Mouse (Mus musculus): Measurements from ENCODE around the gene Fam171a1. TPM values are rescaled to one million over a fixed set of nuclear protein-coding genes. Genes with fewer than 3 reads are reported as not detected.

The Fam171a1 gene
- polyA plus RNA-seq, 1 experiment from 2014 or later: 27.4 TPM

DNA sequence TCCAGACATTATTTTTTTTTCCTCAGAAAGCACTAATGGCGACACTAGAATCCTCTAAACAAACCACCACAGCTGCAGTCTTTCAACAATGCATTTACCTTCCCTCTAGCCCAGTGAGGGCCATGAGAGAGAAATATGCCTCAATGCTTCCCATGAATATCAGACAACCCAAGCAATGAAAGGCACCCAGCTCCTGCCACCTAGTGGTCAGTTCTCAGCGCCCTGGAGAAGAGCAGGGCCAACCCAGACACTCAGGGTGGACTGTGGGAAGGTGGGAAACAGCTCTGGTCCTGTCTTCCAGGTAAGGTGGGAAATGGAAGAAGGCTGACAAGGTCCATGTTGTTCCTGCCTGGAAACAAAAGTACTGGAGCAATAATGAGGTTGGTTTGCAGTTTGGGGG lies 115.0 kb downstream of the Fam171a1 start:
- Histone ChIP-seq H3K4me2 (no peak overlapping the region), H3K9ac (ENCODE audit: low read depth, low read length) (no peak overlapping the region), H3K27ac (ENCODE audit: low read depth, low read length) (no peak overlapping the region), H3K27me3 (ENCODE audit: control insufficient read depth, insufficient read depth, low read length) (no peaks in the 10 kb centered on the region), H3K4me1 (ENCODE audit: control insufficient read depth, insufficient read depth, low read length) (no peaks in the 10 kb centered on the region), H3K4me3 (ENCODE audit: low read depth, low read length) (no peak overlapping the region), H3K9me3 (replicated peaks; ENCODE audit: control insufficient read depth, low read length) (no peaks in the 10 kb centered on the region), H3K36me3 (ENCODE audit: control insufficient read depth, insufficient read depth, low read length) (peaks cover 11% of the 10 kb centered on the region; the same call in 1 of the 2 replicates)
- WGBS (ENCODE audit: insufficient replicate concordance): 11% methylated on average over 2 of the region's 2 CpGs
- no peak for ATAC-seq (replicated peaks; ENCODE audit: insufficient number of reproducible peaks, low FRiP score, low TSS enrichment)

DNA sequence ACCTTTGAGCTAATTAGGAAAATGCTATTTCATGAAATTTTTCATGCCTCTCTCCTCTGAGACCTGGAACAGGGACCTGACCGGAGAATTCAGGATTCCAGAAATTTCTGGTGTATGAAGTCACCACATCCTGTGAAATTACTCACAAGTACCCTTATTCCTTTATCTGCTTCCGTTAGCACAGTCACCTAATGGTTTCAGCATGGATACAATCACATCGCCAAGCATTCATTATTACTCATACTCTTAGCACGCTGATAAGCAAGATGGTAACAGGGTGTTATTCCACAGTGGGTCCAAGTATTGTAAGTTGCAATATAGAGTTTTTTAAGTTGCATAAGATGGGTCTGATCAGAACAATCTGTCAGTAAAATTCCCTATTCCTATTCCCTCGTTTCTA lies 125.2 kb downstream of the Fam171a1 start:
- WGBS (ENCODE audit: insufficient replicate concordance): 45% methylated on average over 5 of the region's 5 CpGs
- ATAC-seq (replicated peaks; ENCODE audit: insufficient number of reproducible peaks, low FRiP score, low TSS enrichment): no peak
- Histone ChIP-seq H3K27ac (ENCODE audit: low read depth, low read length) (no peak overlapping the region), H3K27me3 (ENCODE audit: control insufficient read depth, insufficient read depth, low read length) (no peaks in the 10 kb centered on the region), H3K36me3 (ENCODE audit: control insufficient read depth, insufficient read depth, low read length) (no peaks in the 10 kb centered on the region), H3K9me3 (replicated peaks; ENCODE audit: control insufficient read depth, low read length) (no peaks in the 10 kb centered on the region), H3K4me3 (ENCODE audit: low read depth, low read length) (no peak overlapping the region), H3K4me2 (no peak overlapping the region), H3K9ac (ENCODE audit: low read depth, low read length) (no peak overlapping the region), H3K4me1 (ENCODE audit: control insufficient read depth, insufficient read depth, low read length) (no peaks in the 10 kb centered on the region)

DNA sequence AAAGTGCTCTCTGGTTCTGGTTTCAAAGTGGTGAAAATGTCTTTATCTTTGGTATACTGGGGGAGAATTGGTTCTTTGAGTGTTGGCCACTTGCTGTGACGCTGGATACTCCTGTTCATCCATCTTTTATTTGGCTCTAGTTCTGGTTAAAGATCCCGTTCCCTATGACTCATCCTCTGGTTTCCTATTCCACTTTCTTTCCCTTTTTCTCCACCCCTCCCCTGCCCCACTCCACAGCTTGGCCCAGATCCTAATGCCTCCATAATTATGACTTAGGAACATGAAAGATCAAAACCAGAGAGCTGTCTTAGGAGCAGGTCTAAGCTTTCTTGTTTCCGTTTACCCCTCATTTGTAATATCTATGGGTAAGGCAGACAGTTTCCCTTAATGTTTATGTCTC lies 130.2 kb downstream of the Fam171a1 start:
- Histone ChIP-seq H3K36me3 (ENCODE audit: control insufficient read depth, insufficient read depth, low read length) (no peaks in the 10 kb centered on the region), H3K27me3 (ENCODE audit: control insufficient read depth, insufficient read depth, low read length) (no peaks in the 10 kb centered on the region), H3K9me3 (replicated peaks; ENCODE audit: control insufficient read depth, low read length) (no peaks in the 10 kb centered on the region), H3K4me3 (ENCODE audit: low read depth, low read length) (no peak overlapping the region), H3K4me1 (ENCODE audit: control insufficient read depth, insufficient read depth, low read length) (no peaks in the 10 kb centered on the region), H3K27ac (ENCODE audit: low read depth, low read length) (no peak overlapping the region), H3K4me2 (no peak overlapping the region), H3K9ac (ENCODE audit: low read depth, low read length) (no peak overlapping the region)
- WGBS (ENCODE audit: insufficient replicate concordance): 66% methylated on average over 3 of the region's 3 CpGs
- no peak for ATAC-seq (replicated peaks; ENCODE audit: insufficient number of reproducible peaks, low FRiP score, low TSS enrichment)

DNA sequence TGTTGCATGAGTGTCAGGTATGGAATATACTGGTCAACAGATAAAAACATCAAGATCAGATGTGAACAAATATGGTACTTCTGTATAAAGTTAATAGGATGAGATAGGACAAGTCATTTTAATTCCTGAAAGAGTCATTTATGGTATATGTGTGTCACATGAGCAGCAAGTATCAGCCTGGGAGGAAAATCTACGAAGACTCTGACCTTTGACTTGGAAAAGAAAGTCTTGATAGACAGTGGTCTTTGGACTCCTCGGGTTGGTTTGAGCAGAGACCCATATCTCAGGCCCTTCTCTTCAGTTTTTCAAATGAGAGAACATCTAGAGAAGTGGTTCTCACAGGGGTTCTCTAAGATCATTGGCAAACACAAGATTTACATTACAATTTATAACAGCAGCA lies 137.3 kb downstream of the Fam171a1 start:
- no peaks in the 10 kb centered on the region for H3K9me3 ChIP-seq (replicated peaks; ENCODE audit: control insufficient read depth, low read length)
- H3K27me3 ChIP-seq (ENCODE audit: control insufficient read depth, insufficient read depth, low read length): no peaks in the 10 kb centered on the region
- H3K27ac ChIP-seq (ENCODE audit: low read depth, low read length): no peak overlapping the region
- WGBS (ENCODE audit: insufficient replicate concordance): 76% methylated on average over 2 of the region's 2 CpGs
- no peaks in the 10 kb centered on the region for H3K36me3 ChIP-seq (ENCODE audit: control insufficient read depth, insufficient read depth, low read length)
- ATAC-seq (replicated peaks; ENCODE audit: insufficient number of reproducible peaks, low FRiP score, low TSS enrichment): no peak
- H3K9ac ChIP-seq (ENCODE audit: low read depth, low read length): no peak overlapping the region
- no peaks in the 10 kb centered on the region for H3K4me1 ChIP-seq (ENCODE audit: control insufficient read depth, insufficient read depth, low read length)
- no peak overlapping the region for H3K4me2 ChIP-seq
- H3K4me3 ChIP-seq (ENCODE audit: low read depth, low read length): no peak overlapping the region

DNA sequence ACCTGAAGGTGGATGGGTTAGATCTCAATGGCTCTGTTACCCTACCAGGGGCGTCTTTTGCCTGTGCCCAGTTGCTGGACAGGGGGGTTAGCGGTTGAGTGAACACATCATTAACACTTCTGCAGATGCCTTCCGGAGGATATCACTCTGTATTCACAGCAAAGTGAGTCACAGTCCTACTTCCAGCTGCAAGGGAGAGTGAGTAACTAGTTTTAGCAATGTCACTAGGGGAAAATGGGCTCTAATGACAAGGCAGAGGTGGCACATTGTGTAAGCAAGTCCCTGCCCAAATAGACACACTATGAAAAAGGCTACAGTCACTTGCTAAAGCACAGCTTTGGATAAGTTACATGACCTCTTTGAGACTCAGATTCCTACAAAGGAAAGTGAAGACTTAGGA lies 152.4 kb downstream of the Fam171a1 start:
- Histone ChIP-seq H3K36me3 (ENCODE audit: control insufficient read depth, insufficient read depth, low read length) (no peaks in the 10 kb centered on the region), H3K9ac (ENCODE audit: low read depth, low read length) (no peak overlapping the region), H3K9me3 (replicated peaks; ENCODE audit: control insufficient read depth, low read length) (no peaks in the 10 kb centered on the region), H3K4me3 (ENCODE audit: low read depth, low read length) (no peak overlapping the region), H3K4me2 (no peak overlapping the region), H3K27ac (ENCODE audit: low read depth, low read length) (no peak overlapping the region), H3K27me3 (ENCODE audit: control insufficient read depth, insufficient read depth, low read length) (no peaks in the 10 kb centered on the region), H3K4me1 (ENCODE audit: control insufficient read depth, insufficient read depth, low read length) (no peaks in the 10 kb centered on the region)
- ATAC-seq (replicated peaks; ENCODE audit: insufficient number of reproducible peaks, low FRiP score, low TSS enrichment): no peak
- 69% methylated on average over 3 of the region's 3 CpGs for WGBS (ENCODE audit: insufficient replicate concordance)

DNA sequence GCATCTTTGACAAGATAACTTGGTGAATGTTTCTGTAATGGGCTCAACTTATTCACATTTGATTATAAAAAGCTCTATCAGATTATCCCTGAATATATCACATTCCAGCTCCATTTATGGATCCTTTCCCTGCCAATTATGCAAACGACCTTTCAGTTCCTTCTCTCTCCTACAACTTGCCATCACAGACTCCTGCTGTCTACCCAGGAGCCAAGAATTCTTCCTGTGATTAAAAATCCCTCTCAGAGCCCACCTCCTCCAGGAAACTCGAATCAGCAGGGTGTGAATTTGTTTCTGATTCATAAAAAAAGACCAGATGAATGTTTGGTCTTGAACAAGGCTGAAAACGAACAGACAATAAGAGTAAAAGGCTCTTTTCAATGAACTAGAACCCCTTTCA lies 153.9 kb downstream of the Fam171a1 start:
- Histone ChIP-seq H3K9ac (ENCODE audit: low read depth, low read length) (no peak overlapping the region), H3K27ac (ENCODE audit: low read depth, low read length) (no peak overlapping the region), H3K4me1 (ENCODE audit: control insufficient read depth, insufficient read depth, low read length) (no peaks in the 10 kb centered on the region), H3K4me3 (ENCODE audit: low read depth, low read length) (no peak overlapping the region), H3K36me3 (ENCODE audit: control insufficient read depth, insufficient read depth, low read length) (no peaks in the 10 kb centered on the region), H3K27me3 (ENCODE audit: control insufficient read depth, insufficient read depth, low read length) (no peaks in the 10 kb centered on the region), H3K4me2 (no peak overlapping the region), H3K9me3 (replicated peaks; ENCODE audit: control insufficient read depth, low read length) (no peaks in the 10 kb centered on the region)
- ATAC-seq (replicated peaks; ENCODE audit: insufficient number of reproducible peaks, low FRiP score, low TSS enrichment): no peak
- WGBS (ENCODE audit: insufficient replicate concordance): 41% methylated on average over 3 of the region's 3 CpGs

DNA sequence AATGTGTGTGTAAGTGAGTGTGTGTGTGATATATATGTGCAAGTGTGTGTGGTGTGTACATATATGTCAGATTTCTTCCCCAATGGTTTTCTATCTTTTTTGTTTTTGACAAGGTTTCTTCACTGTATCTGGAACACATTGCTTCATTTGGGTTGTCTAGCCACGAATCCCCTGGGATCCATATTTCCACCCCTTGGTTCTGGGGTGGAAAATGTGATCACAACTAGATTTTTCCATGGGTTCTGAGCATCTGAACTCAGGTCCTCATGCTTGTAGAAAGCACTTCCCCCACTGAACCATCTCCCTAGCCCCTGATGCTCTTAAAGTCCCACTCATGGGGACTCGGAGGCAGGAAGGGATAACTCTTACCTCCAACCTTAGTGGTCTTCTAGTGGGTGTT lies 159.3 kb downstream of the Fam171a1 start:
- no peak overlapping the region for H3K27ac ChIP-seq (ENCODE audit: low read depth, low read length)
- ATAC-seq (replicated peaks; ENCODE audit: insufficient number of reproducible peaks, low FRiP score, low TSS enrichment): no peak
- 78% methylated on average over 2 of the region's 2 CpGs for WGBS (ENCODE audit: insufficient replicate concordance)
- no peak overlapping the region for H3K4me3 ChIP-seq (ENCODE audit: low read depth, low read length)
- no peak overlapping the region for H3K9ac ChIP-seq (ENCODE audit: low read depth, low read length)
- no peaks in the 10 kb centered on the region for H3K9me3 ChIP-seq (replicated peaks; ENCODE audit: control insufficient read depth, low read length)
- H3K27me3 ChIP-seq (ENCODE audit: control insufficient read depth, insufficient read depth, low read length): no peaks in the 10 kb centered on the region
- no peaks in the 10 kb centered on the region for H3K36me3 ChIP-seq (ENCODE audit: control insufficient read depth, insufficient read depth, low read length)
- H3K4me2 ChIP-seq: no peak overlapping the region
- no peaks in the 10 kb centered on the region for H3K4me1 ChIP-seq (ENCODE audit: control insufficient read depth, insufficient read depth, low read length)

DNA sequence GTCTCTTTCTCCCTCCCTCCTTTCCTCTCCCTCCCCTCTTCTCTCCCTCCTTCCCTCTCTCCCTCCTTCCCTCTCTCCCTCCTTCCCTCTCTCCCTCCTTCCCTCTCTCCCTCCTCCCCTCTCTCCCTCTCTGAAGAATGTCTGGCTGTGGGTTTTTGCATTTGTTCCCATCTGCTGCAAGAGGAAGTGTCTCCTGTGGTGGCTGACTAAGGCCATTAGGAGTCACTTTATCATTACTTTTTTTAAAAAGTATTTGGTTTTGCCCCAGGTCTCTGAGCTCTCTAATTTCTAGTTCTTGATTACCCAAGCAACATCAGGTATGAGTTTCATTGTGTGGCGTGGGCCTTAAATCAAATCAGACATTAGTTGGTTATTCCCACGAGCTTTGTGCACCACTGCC lies 162.1 kb downstream of the Fam171a1 start:
- Histone ChIP-seq H3K4me2 (no peak overlapping the region), H3K4me3 (ENCODE audit: low read depth, low read length) (no peak overlapping the region), H3K36me3 (ENCODE audit: control insufficient read depth, insufficient read depth, low read length) (no peaks in the 10 kb centered on the region), H3K9ac (ENCODE audit: low read depth, low read length) (no peak overlapping the region), H3K27ac (ENCODE audit: low read depth, low read length) (no peak overlapping the region), H3K9me3 (replicated peaks; ENCODE audit: control insufficient read depth, low read length) (no peaks in the 10 kb centered on the region), H3K4me1 (ENCODE audit: control insufficient read depth, insufficient read depth, low read length) (no peaks in the 10 kb centered on the region), H3K27me3 (ENCODE audit: control insufficient read depth, insufficient read depth, low read length) (no peaks in the 10 kb centered on the region)
- 80% methylated on average over 2 of the region's 2 CpGs for WGBS (ENCODE audit: insufficient replicate concordance)
- no peak for ATAC-seq (replicated peaks; ENCODE audit: insufficient number of reproducible peaks, low FRiP score, low TSS enrichment)

Data from heart, embryonic 11.5 days (tissue).